Mouse (Mus musculus) embryonic facial prominence, embryonic 15.5 days (tissue): ENCODE data around the gene Gm30083. TPM values are rescaled to one million over a fixed set of nuclear protein-coding genes. Genes with fewer than 3 reads are reported as not detected.

Experiments
- ATAC-seq: fragments of 200-750 bp; cut with Nextera tagmentation; 2 replicates; pipeline ENCODE4 v1.8.0; 2017; ENCODE audit warnings: low read depth, moderate TSS enrichment; ENCODE audit not compliant: insufficient number of reproducible peaks, low FRiP score, low TSS enrichment
- H3K27ac ChIP-seq: fragments of 300-500 bp; sonication (generic); replicated peaks from 2 replicates; pipeline ENCODE4 v1.5.1; 2015; ENCODE audit warnings: mild to moderate bottlenecking, inconsistent platforms
- H3K27me3 ChIP-seq: fragments of 300-500 bp; sonication (generic); 2 replicates; pipeline ENCODE4 v1.6.1; 2015; ENCODE audit warnings: inconsistent platforms
- H3K36me3 ChIP-seq: fragments of 300-500 bp; sonication (generic); 2 replicates; pipeline ENCODE4 v1.6.1; 2015; ENCODE audit warnings: mild to moderate bottlenecking, inconsistent platforms
- H3K4me1 ChIP-seq: fragments of 300-500 bp; sonication (generic); 2 replicates; pipeline ENCODE4 v1.6.1; 2015; ENCODE audit warnings: inconsistent platforms
- H3K4me2 ChIP-seq: fragments of 300-500 bp; sonication (generic); replicated peaks from 2 replicates; pipeline ENCODE4 v1.6.1; 2015; ENCODE audit warnings: mild to moderate bottlenecking, inconsistent platforms
- H3K4me3 ChIP-seq: fragments of 300-500 bp; sonication (generic); replicated peaks from 2 replicates; pipeline ENCODE4 v1.5.1; 2015; ENCODE audit warnings: mild to moderate bottlenecking, inconsistent platforms
- H3K9ac ChIP-seq: fragments of 300-500 bp; sonication (generic); 2 replicates; pipeline ENCODE4 v1.6.1; 2015; ENCODE audit warnings: inconsistent platforms
- H3K9me3 ChIP-seq: fragments of 300-500 bp; sonication (generic); replicated peaks from 2 replicates; pipeline ENCODE4 v1.6.1; 2016; ENCODE audit warnings: inconsistent platforms
- WGBS: fragments of 180-500 bp; shearing (Covaris S2); methylation state at CpG from one replicate; pipeline ENCODE4 v1.1.7; 2015; 5-methylcytosine and 5-hydroxymethylcytosine counted together
- polyA plus RNA-seq: library from polyadenylated mRNA; unstranded; fragments of >200 nt; fragmentation: Nextera tagmentation; extraction: Ambion mirVana; gene quantifications from 2 replicates; pipeline ENCODE4 v1.2.1, GENCODE M21; 2015

Gene Gm30083
- polyA plus RNA-seq, 1 experiment from 2014 or later, result not detected

DNA sequence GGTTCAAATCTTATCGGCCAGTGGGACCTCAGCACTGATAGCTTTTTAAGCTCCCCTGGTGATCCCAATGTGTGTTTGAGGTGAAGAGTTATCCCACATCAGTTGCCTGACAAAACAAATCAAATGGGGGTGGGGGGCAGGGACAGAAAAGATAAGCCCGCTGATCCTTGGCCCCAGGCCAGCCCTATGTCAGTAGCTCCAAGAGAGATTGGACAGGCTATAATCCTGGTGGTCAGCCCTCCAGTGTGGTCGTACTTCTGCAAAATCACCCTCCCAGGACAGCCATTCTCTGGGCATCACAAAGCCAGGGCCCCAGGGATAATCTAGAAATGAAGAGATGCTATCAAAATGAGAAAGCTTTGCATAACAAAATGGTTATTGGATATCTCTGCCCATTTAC is 56.1 kb downstream of the Gm30083 start:
- Histone ChIP-seq H3K4me1 (no peaks in the 10 kb centered on the region), H3K27me3 (no peaks in the 10 kb centered on the region; the same call in 1 of the 2 replicates), H3K36me3 (no peaks in the 10 kb centered on the region), H3K27ac (no peak overlapping the region), H3K9ac (no peak overlapping the region), H3K9me3 (no peaks in the 10 kb centered on the region), H3K4me3 (no peak overlapping the region), H3K4me2 (no peak overlapping the region)
- WGBS, result 55% methylated on average over 3 of the region's 3 CpGs
- ATAC-seq, result no peak

DNA sequence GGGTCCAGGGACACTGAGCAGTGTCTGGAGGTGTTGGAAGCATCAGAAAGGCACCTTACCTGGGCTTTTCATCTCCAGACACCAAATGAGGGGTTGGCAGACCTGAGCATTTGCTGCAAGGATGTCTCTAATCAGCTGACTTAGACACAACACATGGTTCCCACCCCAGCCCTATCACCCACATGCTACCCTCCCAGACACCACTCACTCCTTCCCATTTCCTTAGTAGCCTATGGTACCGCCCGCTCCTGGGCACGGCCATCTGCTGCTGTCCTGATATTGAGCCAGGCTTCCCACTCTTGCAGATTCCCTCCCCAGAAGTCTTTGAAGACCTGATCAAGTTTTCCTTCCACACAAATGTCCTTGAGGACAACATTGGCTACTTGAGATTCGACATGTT is 56.8 kb downstream of the Gm30083 start:
- no peak overlapping the region for H3K4me2 ChIP-seq
- H3K36me3 ChIP-seq, result no peaks in the 10 kb centered on the region
- ATAC-seq, result no peak
- H3K27me3 ChIP-seq, result no peaks in the 10 kb centered on the region; the same call in 1 of the 2 replicates
- no peak overlapping the region for H3K27ac ChIP-seq
- no peak overlapping the region for H3K9ac ChIP-seq
- H3K9me3 ChIP-seq, result no peaks in the 10 kb centered on the region
- H3K4me3 ChIP-seq, result no peak overlapping the region
- H3K4me1 ChIP-seq, result no peaks in the 10 kb centered on the region
- WGBS, result 85% methylated on average over 4 of the region's 4 CpGs

DNA sequence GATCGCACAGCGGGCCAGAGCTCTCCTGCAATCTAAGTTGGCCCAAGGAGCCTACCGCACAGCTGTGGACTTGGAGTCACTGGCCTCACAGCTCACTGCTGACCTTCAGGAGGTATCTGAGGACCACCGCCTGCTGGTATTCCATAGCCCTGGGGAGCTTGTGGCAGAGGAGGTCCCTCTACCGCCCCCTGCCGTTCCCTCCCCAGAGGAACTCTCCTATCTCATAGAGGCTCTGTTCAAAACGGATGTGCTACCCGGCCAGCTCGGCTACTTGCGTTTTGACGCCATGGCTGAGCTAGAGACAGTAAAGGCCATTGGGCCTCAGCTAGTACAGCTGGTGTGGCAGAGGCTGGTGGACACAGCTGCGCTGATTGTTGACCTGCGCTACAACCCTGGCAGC is 58.9 kb downstream of the Gm30083 start:
- ATAC-seq, result no peak
- Histone ChIP-seq H3K36me3 (no peaks in the 10 kb centered on the region), H3K4me3 (no peak overlapping the region), H3K27me3 (no peaks in the 10 kb centered on the region; the same call in 1 of the 2 replicates), H3K27ac (no peak overlapping the region), H3K4me2 (no peak overlapping the region), H3K9me3 (no peaks in the 10 kb centered on the region), H3K4me1 (no peaks in the 10 kb centered on the region), H3K9ac (no peak overlapping the region)
- 70% methylated on average over 13 of the region's 13 CpGs for WGBS

DNA sequence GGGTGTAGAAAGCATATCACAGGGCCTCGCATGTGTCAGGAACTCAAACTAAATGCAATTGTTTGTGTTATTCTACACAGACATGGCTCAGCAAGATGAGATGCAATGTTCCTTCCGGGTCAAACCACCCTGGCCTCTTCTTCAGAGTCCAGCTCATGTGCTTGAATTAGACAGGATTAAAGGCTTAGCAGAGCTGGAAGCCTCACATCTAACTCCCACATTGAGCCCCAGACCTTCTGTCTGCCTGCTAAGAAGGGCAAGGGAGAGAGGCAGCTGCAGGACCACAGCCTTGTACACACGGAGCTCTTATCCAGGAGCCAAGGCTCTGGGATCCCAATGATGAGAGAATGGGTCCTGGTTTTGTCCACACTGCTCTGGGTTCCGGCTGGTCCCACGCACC is 61.2 kb downstream of the Gm30083 start, which contains the start of gene Rbp3:
Gene Rbp3, plus strand, starts transcription at position 243 of the 400 bp plus-strand sequence.
- no peak within 1 kb of the TSS for H3K27ac ChIP-seq
- no peak within 1 kb of the TSS for H3K4me3 ChIP-seq
- no peaks in the 10 kb centered on the region; the same call in 1 of the 2 replicates for H3K27me3 ChIP-seq
- 76% methylated on average over 5 of the region's 5 CpGs for WGBS
- no peak within 1 kb of the TSS for H3K9ac ChIP-seq
- no peaks in the 10 kb centered on the region for H3K9me3 ChIP-seq
- H3K4me1 ChIP-seq, result no peaks in the 10 kb centered on the region
- no peaks in the 10 kb centered on the region for H3K36me3 ChIP-seq
- no peak within 1 kb of the TSS for H3K4me2 ChIP-seq
- no peak for ATAC-seq

DNA sequence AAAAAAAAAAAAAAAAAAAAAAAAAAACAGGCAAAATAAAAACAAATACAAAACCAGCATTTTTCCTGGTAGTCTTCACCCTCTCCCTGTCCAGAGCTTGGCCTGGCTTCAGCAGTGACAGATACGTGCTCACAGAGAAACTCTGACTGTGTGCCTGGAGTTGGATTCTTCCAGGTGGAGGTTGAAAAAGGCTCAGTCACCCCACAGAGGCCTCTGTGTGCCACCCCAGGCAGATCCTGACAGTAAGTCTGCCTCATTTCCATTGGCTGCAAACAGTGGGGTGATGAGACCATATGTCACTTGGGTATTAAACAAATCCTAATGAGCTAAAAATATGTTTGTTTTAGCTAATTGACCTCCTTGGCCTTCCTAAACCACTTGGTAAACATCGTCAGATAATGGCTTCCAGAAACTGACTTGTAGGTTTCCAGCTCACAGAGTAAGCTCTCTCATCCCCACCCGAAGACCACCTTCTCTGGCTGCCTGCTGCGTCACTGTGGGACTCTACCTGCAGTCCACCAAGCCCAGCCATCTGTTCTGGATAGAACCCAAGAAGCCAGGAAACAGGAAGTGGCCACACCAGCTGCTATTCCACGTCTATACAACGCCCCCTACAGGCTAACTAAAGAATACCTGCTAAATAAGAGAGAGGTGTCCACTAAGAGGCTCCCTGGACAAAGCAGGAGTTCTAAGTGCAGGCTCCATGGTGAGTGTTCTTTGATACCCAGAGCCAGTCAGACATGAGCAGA is 62.6 kb downstream of the Gm30083 start:
- H3K27me3 ChIP-seq, result no peaks in the 10 kb centered on the region; the same call in 1 of the 2 replicates
- no peak for ATAC-seq
- H3K9me3 ChIP-seq, result no peaks in the 10 kb centered on the region
- H3K9ac ChIP-seq, result no peak overlapping the region
- no peaks in the 10 kb centered on the region for H3K4me1 ChIP-seq
- 28% methylated on average over 6 of the region's 6 CpGs for WGBS
- H3K4me3 ChIP-seq, result no peak overlapping the region
- H3K4me2 ChIP-seq, result no peak overlapping the region
- H3K27ac ChIP-seq, result no peak overlapping the region
- H3K36me3 ChIP-seq, result no peaks in the 10 kb centered on the region

DNA sequence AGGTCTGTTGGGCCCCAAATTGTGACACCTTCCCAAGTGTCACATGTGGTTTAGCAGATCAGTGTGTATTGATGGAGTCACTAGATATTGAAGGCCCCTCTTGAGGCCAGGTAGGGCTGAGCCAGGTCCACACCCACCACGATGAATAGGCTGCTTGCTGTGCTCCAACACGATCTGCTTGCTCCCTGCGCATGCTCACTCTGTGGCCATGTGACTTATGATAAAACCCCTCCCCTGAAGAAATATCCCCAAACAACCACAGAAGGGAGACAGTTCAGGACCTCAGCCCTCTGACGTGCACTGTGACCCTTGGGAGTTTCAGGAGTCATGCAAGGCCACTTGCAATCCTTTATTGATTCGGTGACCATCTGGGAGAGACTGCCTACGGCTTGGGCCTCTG is 68.9 kb downstream of the Gm30083 start:
- no peak overlapping the region for H3K9ac ChIP-seq
- H3K4me3 ChIP-seq, result no peak overlapping the region
- H3K9me3 ChIP-seq, result no peaks in the 10 kb centered on the region
- 0 out of 2 replicates have a peak, but pooled peaks cover 3% of the 10 kb centered on the region for H3K27me3 ChIP-seq
- H3K4me2 ChIP-seq, result no peak overlapping the region
- no peak for ATAC-seq
- H3K27ac ChIP-seq, result no peak overlapping the region
- no peaks in the 10 kb centered on the region for H3K36me3 ChIP-seq
- no peaks in the 10 kb centered on the region for H3K4me1 ChIP-seq
- WGBS, result 74% methylated on average over 6 of the region's 6 CpGs

DNA sequence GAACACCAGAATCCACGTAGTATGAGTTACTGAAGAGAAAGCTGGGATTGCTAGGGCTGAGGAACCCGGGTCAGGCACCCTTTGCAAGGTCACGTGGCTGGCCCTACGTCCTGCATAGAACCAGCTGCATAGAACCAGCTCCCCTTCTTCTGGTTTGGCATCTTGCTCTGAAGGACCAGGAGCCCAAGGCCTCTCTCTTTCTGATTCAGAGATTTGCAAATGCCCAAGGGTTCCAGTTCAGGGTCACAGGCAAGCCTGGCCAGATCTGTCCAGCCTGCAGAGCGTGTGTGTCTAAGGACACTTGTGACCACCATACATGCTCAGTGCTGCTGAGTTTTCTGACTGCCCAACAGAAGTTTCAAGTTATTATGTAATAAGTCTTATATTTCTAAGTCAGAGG is 72.8 kb downstream of the Gm30083 start:
- H3K4me2 ChIP-seq, result no peak overlapping the region
- no peak overlapping the region for H3K9ac ChIP-seq
- peaks cover 3% of the 10 kb centered on the region; the same call in 1 of the 2 replicates for H3K27me3 ChIP-seq
- H3K27ac ChIP-seq, result no peak overlapping the region
- no peaks in the 10 kb centered on the region for H3K36me3 ChIP-seq
- H3K4me1 ChIP-seq, result 0 out of 2 replicates have a peak, but pooled peaks cover 4% of the 10 kb centered on the region
- ATAC-seq, result no peak
- 82% methylated on average over 5 of the region's 5 CpGs for whole genome bisulfite sequencing
- H3K9me3 ChIP-seq, result no peaks in the 10 kb centered on the region
- H3K4me3 ChIP-seq, result no peak overlapping the region

DNA sequence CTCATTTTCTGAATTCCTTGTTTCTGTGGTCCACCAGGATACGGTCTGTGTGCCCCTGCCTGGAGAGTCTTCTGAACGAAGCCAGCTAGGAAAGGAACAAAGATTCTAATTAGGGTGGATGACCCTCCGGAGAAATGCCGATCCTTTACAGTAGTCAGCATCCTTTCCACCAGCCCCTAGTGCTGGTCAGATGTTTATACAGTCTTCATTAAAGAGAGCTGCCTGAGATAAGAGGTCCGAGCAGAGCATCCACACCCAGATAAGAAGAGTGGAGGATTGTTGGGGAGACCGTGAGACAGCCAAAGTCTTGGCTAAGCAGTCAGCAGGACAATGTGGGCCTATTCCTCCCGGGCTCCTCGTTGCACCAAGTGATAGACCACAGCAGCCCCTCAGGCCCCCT is 74.2 kb downstream of the Gm30083 start, which contains the start of gene Gdf2:
Gene Gdf2, plus strand, starts transcription at position 301 of the 400 bp plus-strand sequence.
- H3K4me2 ChIP-seq, result no peak within 1 kb of the TSS
- no peak within 1 kb of the TSS for H3K9ac ChIP-seq
- 73% methylated on average over 8 of the region's 8 CpGs for WGBS
- H3K4me3 ChIP-seq, result no peak within 1 kb of the TSS
- H3K36me3 ChIP-seq, result no peaks in the 10 kb centered on the region
- no peaks in the 10 kb centered on the region for H3K9me3 ChIP-seq
- no peak for ATAC-seq
- H3K27me3 ChIP-seq, result peaks cover 3% of the 10 kb centered on the region; the same call in 1 of the 2 replicates
- no peak within 1 kb of the TSS for H3K27ac ChIP-seq
- H3K4me1 ChIP-seq, result 0 out of 2 replicates have a peak, but pooled peaks cover 4% of the 10 kb centered on the region

DNA sequence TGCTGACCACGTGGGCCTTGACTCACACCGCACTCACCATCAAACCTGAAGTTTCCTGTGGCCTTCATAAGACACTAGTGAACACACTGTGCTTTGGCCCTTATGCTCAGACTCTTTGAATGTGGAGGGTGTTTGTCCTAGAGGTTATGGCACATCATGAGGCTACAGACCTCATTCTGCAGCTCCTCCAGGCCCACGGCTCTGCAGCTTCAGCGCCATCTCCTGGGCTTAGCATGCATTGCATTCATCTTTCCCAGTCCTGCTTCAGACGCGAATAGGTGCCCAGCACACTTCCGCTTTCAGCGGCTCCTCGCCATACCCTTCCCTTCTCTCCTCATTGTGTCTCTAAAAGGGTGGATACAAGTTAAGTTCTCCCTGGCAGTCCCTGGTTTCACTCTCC is 75.9 kb downstream of the Gm30083 start:
- no peak for ATAC-seq
- Histone ChIP-seq H3K27me3 (peaks cover 3% of the 10 kb centered on the region; the same call in 1 of the 2 replicates), H3K9me3 (no peaks in the 10 kb centered on the region), H3K36me3 (no peaks in the 10 kb centered on the region), H3K4me3 (no peak overlapping the region), H3K4me1 (0 out of 2 replicates have a peak, but pooled peaks cover 4% of the 10 kb centered on the region), H3K9ac (no peak overlapping the region), H3K4me2 (peak overlapping the region; percentile 36), H3K27ac (no peak overlapping the region)
- WGBS, result 28% methylated on average over 9 of the region's 9 CpGs

Other genes starting within 250 kb of the Gm30083 start
- 32.1 and 37.0 TPM in 2 replicates for gene Gdf10, start 91.6 kb downstream of the Gm30083 start, polyA plus RNA-seq
- not detected in 2 replicates for gene Gdf2, start 74.1 kb downstream of the Gm30083 start, polyA plus RNA-seq
- gene Rbp3, start 61.2 kb downstream of the Gm30083 start, polyA plus RNA-seq, result 0.04 TPM in 1 of 2 replicates, not detected in the other
- 0.32 and 0.33 TPM in 2 replicates for gene Zfp488, start 36.4 kb downstream of the Gm30083 start, polyA plus RNA-seq
- gene Gm5460, start 1.6 kb upstream of the Gm30083 start, polyA plus RNA-seq, result not detected in 2 replicates
- not detected in 2 replicates for gene Antxrl, start 37.5 kb upstream of the Gm30083 start, polyA plus RNA-seq
- gene Anxa8, start 70.8 kb upstream of the Gm30083 start, polyA plus RNA-seq, result 80.4 and 86.4 TPM in 2 replicates
- gene A630023A22Rik, start 87.6 kb upstream of the Gm30083 start, polyA plus RNA-seq, result 0.41 TPM in 1 of 2 replicates, not detected in the other
- 0.22 and 0.35 TPM in 2 replicates for gene Npy4r, start 137.3 kb upstream of the Gm30083 start, polyA plus RNA-seq
- 1.8 and 2.0 TPM in 2 replicates for gene Gprin2, start 186.5 kb upstream of the Gm30083 start, polyA plus RNA-seq
- 1.2 TPM in 2 replicates for gene Syt15, start 204.4 kb upstream of the Gm30083 start, polyA plus RNA-seq